Mouse (Mus musculus): ENCODE measurements at regions not wholly inside any gene's neighbourhood (a gene's known extent, or its start where the extent isn't known, plus 50 kb on each side); places are given as distances from the start of the nearest gene placed in this dataset.

- no peak for DNase-seq
These were observed 50.3 kb upstream of the Nmu start for GRCm38 (mm10) chr5:76413886-76414285.

- DNase-seq, result no peak
These were observed 52.7 kb upstream of the Nmu start for GRCm38 (mm10) chr5:76416256-76416655.

GRCm38 (mm10) chr5:76417137-76417536 is 53.5 kb upstream of the Nmu start:
- DNase-seq, result no peak

DNA sequence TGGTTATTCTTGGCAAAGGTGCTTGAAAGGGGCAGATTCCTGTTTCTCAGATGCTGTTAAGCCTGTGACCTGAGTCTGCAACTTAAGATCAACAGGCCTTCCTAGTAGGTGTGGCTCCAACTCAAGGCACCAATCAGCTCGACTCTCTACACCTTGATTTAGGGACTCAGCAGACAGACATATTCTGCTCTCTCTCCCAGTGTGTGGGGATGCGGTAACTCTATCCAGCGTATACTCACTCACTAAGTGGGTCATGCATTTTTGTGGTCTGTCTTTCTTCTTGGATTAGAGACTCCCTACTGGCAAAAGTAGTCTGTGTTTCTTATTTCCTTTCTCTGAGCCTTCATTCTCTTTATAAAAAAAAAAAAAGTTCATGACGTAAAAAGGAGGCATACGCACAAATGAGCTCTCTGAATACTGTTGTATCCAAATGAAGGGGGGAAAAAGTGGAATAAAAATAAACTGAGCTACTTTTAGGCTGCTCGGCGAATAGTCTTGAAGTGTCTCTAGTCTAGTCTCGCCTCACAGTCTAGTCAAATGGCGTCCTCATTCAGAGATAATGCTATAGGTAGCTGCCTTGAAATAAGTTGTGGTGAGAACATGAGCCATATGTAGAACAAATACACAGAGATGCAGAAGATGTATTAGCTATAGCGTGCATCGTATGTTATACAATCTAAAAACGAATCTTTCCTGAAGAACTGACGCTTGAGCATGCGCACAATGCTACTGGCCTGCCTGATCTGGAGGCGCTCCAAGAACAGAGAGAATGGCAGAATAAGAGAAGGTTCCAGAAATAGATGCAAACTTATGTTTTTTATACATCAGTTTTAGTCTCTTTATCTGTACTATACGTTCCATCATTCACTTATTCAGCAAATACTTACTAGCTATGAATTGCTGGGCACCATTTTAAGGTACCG is 55.6 kb upstream of the Nmu start:
- peak; percentile 20 for DNase-seq

GRCm38 (mm10) chr5:76419841-76420240 is 56.3 kb upstream of the Nmu start:
- DNase-seq, result no peak

DNA sequence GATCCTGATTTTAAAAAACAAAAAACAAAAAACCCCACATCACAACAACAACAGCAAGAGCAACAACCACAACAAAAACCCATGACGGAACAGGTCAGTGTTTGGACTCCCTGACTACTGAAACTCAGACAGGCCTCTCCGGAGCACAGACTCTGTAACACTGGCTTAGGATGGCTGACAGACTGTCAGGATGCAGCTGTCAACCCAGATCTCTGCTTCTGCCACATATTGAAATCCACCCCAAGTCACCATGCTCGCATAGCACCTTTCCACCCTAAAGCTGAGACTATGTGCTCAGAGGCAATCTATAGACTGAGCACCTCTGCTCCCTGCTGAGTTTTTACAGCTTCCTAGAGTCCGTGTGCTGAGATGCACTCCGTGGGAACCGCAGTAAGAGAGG is 57.0 kb upstream of the Nmu start:
- DNase-seq, result no peak

DNA sequence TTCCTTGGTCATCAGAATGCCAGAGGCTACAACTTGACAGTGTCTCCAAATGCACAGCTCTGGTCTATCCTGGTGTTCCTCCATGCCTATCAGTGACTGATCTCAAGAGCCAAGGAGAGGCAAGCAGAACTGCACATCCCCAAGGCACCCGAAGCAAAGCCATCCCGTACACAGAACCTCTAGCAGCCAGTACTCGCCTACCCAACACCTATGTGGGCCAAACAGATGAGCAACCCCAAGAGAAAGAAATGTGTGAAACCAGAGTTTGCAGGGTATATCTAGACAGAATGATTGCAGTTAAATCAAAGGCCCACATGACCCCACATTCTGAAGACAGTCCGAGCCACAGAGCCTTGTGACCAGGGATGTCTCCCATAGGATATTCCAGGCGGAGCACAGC is 60.0 kb upstream of the Nmu start:
- peak; percentile 49 for DNase-seq

DNA sequence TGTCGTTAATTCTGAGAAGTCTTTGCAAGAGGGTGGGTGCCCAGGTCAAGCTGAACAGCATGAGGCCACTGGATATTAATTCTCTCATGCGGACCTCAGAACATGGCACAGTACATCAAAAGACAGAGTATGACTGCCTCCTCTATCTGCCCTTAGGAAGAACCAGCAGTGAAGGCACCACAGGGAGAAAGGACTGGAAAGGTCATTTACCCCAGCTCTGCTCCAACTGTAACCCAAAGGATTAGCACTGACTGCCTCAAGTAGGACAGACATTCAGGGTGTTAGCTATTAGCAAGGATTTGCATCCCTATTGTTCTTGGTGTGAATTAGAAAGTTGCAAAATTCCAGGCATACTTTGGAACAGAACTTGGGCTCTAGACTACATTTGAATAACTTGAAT is 58.2 kb upstream of the Gm7271 start:
- no peak for DNase-seq

DNA sequence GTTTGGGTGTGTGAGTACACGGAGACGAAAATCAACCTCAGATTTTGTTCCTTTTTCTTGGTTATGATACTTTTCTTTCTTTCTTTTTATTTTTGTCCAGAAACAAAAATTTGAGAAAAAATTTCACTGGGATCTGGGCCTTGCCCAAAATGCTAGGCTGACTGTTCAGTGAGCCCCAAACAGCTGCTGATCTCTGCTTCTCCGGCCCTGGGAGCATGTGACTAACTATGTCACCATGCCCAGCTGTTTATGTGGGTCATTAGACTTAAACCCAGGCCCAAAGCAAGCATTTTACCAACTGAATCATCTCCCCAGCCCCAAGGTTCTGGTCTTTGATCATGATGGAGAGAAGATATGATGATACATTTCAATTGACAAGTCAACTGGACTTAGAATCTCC is 56.3 kb upstream of the Gm7271 start:
- no peak for DNase-seq

- no peak for DNase-seq
These were observed 54.4 kb upstream of the Gm7271 start for GRCm38 (mm10) chr5:76429441-76429840.

GRCm38 (mm10) chr5:76433623-76434022 is 50.2 kb upstream of the Gm7271 start:
- DNase-seq, result no peak
